Mouse (Mus musculus): ENCODE measurements at regions not wholly inside any gene's neighbourhood (a gene's known extent, or its start where the extent isn't known, plus 50 kb on each side); places are given as distances from the start of the nearest gene placed in this dataset.

- DNase-seq (ENCODE audit: low spot score in 2 of 2), result no peak
Measured at GRCm38 (mm10) chr10:100922976-100923375, 332.7 kb downstream of the 1700017N19Rik start.

- DNase-seq (ENCODE audit: low spot score in 2 of 2), result no peak
Measured at GRCm38 (mm10) chr10:100927086-100927485, 336.8 kb downstream of the 1700017N19Rik start.

- no peak for DNase-seq (ENCODE audit: low spot score in 2 of 2)
Measured at GRCm38 (mm10) chr10:100931739-100932138, 341.5 kb downstream of the 1700017N19Rik start.

GRCm38 (mm10) chr10:100958371-100958770, 368.1 kb downstream of the 1700017N19Rik start:
- no peak for DNase-seq (ENCODE audit: low spot score in 2 of 2)

GRCm38 (mm10) chr10:101003469-101003868, 413.2 kb downstream of the 1700017N19Rik start:
- peak in 1 of 2 experiments; percentile 5 for DNase-seq (ENCODE audit: low spot score in 2 of 2)

GRCm38 (mm10) chr10:101004687-101005086, 414.4 kb downstream of the 1700017N19Rik start:
- DNase-seq (ENCODE audit: low spot score in 2 of 2), result no peak

GRCm38 (mm10) chr10:101015416-101015815, 425.1 kb downstream of the 1700017N19Rik start:
- DNase-seq (ENCODE audit: low spot score in 2 of 2), result no peak

- DNase-seq (ENCODE audit: low spot score in 2 of 2), result no peak
Measured at GRCm38 (mm10) chr10:101038630-101039029, 448.3 kb downstream of the 1700017N19Rik start.

GRCm38 (mm10) chr10:101039034-101039433, 448.8 kb downstream of the 1700017N19Rik start:
- DNase-seq (ENCODE audit: low spot score in 2 of 2), result no peak
